Mouse (Mus musculus) E14TG2a.4 (cell line): ENCODE data around the gene St6galnac3.

ENCODE experiments used
- CTCF ChIP-seq: conservative IDR thresholded peaks from 2 replicates; pipeline ENCODE4 v1.5.1; 2014; ENCODE audit warnings: low read length
- NANOG ChIP-seq: IDR thresholded peaks from 2 replicates; pipeline ENCODE4 v1.6.1; 2014; ENCODE audit warnings: borderline replicate concordance, low read length, mixed read lengths
- POU5F1 ChIP-seq: IDR thresholded peaks from 2 replicates; pipeline ENCODE4 v1.6.1; 2014; ENCODE audit warnings: low read length, borderline replicate concordance

GRCm38 (mm10) chr3:153610239-153610638, 114.7 kb downstream of the St6galnac3 start:
- TF ChIP-seq CTCF (no peak), NANOG (no peak), POU5F1 (no peak)
